Mouse (Mus musculus): ENCODE results near the gene Sec61b.

Gene Sec61b

GRCm38 (mm10) chr4:47492311-47493086 lies 18.0 kb downstream of the Sec61b start:
- no peak for DNase-seq

DNA sequence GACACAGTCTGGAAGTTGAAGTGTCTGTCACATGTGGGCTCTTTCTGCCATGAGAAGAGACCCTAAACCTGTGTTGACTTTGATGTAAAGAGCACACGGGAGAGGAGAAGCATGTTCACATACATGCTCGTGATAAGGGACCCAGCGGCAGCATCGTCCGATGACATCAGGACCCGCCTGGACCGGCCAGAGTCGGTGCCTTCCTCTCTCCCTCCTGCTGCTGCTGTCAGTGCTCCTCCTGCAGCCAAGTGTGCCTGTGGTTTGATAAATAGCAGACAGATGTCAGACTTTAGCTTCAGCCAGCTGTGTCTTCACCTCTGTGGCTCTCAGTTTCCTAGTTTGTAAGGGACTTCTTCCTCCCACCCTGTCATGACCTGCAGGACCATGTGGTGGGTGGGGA lies 19.0 kb downstream of the Sec61b start:
- DNase-seq: no peak

GRCm38 (mm10) chr4:47494137-47494536 lies 19.7 kb downstream of the Sec61b start:
- DNase-seq: no peak

DNA sequence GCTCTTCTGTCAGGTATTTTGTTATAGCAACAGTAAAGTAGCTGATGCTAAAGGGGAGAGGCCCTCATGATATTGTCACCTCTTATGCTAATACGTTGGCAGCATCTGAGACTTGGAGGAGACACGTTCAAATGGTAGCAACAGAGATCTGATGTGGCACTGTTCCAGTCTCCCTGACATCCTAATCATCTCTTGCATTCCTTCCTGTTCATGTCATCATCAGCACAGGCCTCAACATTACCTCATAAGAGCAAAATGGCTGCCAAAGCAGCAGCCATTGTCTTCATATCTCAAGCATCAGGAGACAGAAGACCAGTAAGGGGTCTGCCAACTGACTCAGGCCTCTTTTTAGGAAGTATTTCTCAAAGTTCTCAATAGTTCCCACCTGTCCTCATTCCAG lies 20.2 kb downstream of the Sec61b start:
- DNase-seq: no peak

- no peak for DNase-seq
These were observed 23.4 kb downstream of the Sec61b start for GRCm38 (mm10) chr4:47497811-47498385.

GRCm38 (mm10) chr4:47499121-47499545 lies 24.7 kb downstream of the Sec61b start:
- DNase-seq: no peak

GRCm38 (mm10) chr4:47502546-47502971 lies 28.1 kb downstream of the Sec61b start:
- no peak for DNase-seq

DNA sequence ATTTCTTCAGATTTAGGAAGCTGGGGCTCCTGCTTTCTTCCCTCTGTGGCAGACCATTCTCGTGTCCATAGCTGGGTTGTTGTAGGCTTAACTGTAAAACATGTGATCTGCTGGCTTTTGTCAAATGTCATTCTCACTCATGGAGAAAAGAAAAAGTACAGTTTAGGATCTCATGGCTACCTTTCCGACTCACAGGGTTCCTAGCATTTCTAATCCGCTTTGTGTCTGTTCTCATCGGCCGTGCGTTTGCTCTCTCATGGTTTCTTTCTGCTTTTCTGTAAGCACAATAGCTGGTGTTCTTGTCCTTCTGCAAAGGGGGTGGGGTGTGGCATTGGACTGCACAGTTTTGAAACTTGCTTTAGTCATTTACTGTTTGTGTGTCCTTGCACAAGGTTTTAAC lies 28.6 kb downstream of the Sec61b start:
- DNase-seq: no peak

DNA sequence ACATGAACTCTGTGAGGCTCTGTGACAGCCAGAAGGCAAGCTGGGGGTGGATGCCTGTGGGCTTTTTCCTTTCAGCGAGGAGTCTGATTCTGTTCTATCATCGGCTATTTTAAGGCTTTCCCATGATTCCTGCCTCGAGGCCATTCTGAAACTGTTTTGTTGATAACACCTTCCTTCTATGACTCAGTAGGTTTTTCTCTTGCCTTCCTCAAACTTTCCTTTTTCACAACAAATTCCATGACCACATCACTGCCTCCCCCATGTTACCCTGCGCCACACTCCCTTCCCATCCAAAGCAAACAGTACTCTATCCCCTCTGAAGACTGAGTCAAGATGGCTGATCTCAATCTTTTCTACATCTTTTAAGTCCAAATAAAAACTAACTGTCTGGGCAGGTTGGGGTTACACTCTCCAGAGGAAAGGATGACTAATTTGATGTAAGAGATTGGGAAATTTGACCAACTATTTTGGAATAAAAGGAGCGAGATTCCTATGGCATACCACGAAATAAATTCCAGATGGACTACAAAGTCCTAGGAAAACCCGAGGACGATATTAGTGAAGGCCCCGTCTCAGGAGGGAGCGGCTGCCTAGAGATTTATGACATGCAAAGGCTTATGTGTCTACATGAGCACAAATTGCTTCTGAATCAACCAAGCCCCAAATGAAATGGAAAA lies 30.5 kb downstream of the Sec61b start:
- no peak for DNase-seq

- DNase-seq: peak; percentile 32
These were observed 44.2 kb downstream of the Sec61b start for GRCm38 (mm10) chr4:47518551-47519181.

GRCm38 (mm10) chr4:47520076-47520475 lies 45.6 kb downstream of the Sec61b start:
- DNase-seq: no peak

- DNase-seq: no peak
These were observed 47.6 kb downstream of the Sec61b start for GRCm38 (mm10) chr4:47521884-47522605.

DNA sequence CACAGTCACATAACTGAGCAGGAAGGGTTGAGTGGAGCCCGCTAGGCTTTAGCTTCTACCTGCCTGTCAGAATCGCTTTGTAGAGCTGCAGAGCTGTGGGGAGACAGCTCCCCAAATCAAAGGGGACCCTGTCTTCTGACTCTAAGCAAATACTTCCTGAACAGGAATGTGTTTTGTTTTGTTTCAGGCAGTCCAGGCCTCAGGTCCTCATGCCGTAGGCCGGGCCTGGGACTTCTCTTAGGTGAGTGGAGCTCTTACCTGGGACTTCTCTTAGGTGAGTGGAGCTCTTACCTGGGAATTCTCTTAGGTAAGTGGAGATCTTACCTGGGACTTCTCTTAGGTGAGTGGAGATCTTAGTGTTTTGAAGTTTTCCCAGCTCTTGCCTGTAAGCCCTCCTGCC lies 55.4 kb downstream of the Sec61b start:
- no peak for DNase-seq
